Mouse (Mus musculus) ES-E14 (cell line): ENCODE results near the gene Foxd1. TPM values are rescaled to one million over a fixed set of nuclear protein-coding genes. Genes with fewer than 3 reads are reported as not detected.
A peak's percentile ranks its signal among the peaks of the same experiment; 100 is the strongest.

Experiments
- DNase-seq: peaks from one replicate; pipeline ENCODE4 v3.0.0-alpha.2; 2013; ENCODE audit warnings: low read depth, low spot score
- H3K27ac ChIP-seq: 2 replicates; pipeline ENCODE4 v1.5.1; 2012; ENCODE audit warnings: low read depth, mild to moderate bottlenecking, low read length, moderate library complexity, mixed read lengths; ENCODE audit not compliant: poor library complexity, insufficient read depth, severe bottlenecking
- H3K36me3 ChIP-seq: 2 replicates; pipeline ENCODE4 v1.6.1; 2012; ENCODE audit warnings: mild to moderate bottlenecking, low read length, moderate library complexity, mixed read lengths; ENCODE audit not compliant: control insufficient read depth, poor library complexity, insufficient read depth, severe bottlenecking
- H3K4me1 ChIP-seq, 2 experiments: fragments of 150-350 bp in 1 of 2; sonication (generic) in 1 of 2; 2 replicates each; pipeline ENCODE4 v1.6.1; 2012; ENCODE audit warnings: low read length in 2 of 2, mild to moderate bottlenecking in 1 of 2, mixed read lengths in 1 of 2; ENCODE audit not compliant: control insufficient read depth in 2 of 2, insufficient read depth in 2 of 2, poor library complexity in 1 of 2
- H3K4me3 ChIP-seq, 2 experiments: fragments of 150-350 bp in 1 of 2; sonication (generic) in 1 of 2; 2 replicates each; pipeline ENCODE4 v1.5.1; 2012; ENCODE audit warnings: low read length in 2 of 2, low read depth in 1 of 2, mild to moderate bottlenecking in 1 of 2, mixed read lengths in 1 of 2; ENCODE audit not compliant: insufficient read depth in 1 of 2, poor library complexity in 1 of 2, severe bottlenecking in 1 of 2
- H3K9ac ChIP-seq: 2 replicates; pipeline ENCODE4 v1.6.1; 2012; ENCODE audit warnings: low read depth, mild to moderate bottlenecking, low read length, mixed read lengths; ENCODE audit not compliant: poor library complexity, insufficient read depth, severe bottlenecking
- H3K9me3 ChIP-seq: fragments of 150-350 bp; sonication (generic); 2 replicates; pipeline ENCODE4 v1.6.1; 2012; ENCODE audit warnings: low read depth, mild to moderate bottlenecking, low read length; ENCODE audit not compliant: control insufficient read depth, insufficient read depth
- CHD2 ChIP-seq: IDR thresholded peaks from 2 replicates; pipeline ENCODE4 v1.6.1; 2014; ENCODE audit warnings: mild to moderate bottlenecking, low read depth, low read length, inconsistent platforms
- HCFC1 ChIP-seq: IDR thresholded peaks from 2 replicates; pipeline ENCODE4 v1.6.1; 2012; ENCODE audit warnings: low read length, inconsistent platforms, borderline replicate concordance; ENCODE audit not compliant: insufficient read depth
- MAFK ChIP-seq: IDR thresholded peaks from 2 replicates; pipeline ENCODE4 v1.6.1; 2014; ENCODE audit warnings: mild to moderate bottlenecking, low read depth, low read length, inconsistent platforms; ENCODE audit not compliant: insufficient read depth
- ZC3H11A ChIP-seq: IDR thresholded peaks from 2 replicates; pipeline ENCODE4 v1.6.1; 2012; ENCODE audit warnings: low read depth, mild to moderate bottlenecking, inconsistent platforms, low read length, borderline replicate concordance
- ZNF384 ChIP-seq: IDR thresholded peaks from 2 replicates; pipeline ENCODE4 v1.6.1; 2012; ENCODE audit warnings: low read depth, low read length, inconsistent platforms
- in situ Hi-C, 2 experiments: fragments of 600-800 bp; cut with MboI; formaldehyde crosslinking; loops; one replicate each; pipeline ENCODE4 v1.15.1; 2025; ENCODE audit warnings: low sequenced_read_pairs in 2 of 2, inconsistent platforms in 1 of 2; ENCODE audit not compliant: unreplicated experiment in 2 of 2
- total RNA-seq: library from RNA; depleted of rRNA; stranded (reverse); fragments of 300-350 nt; gene quantifications from 2 replicates; pipeline ENCODE4 v1.2.3, GENCODE M21; 2012; rRNA removed

The Foxd1 gene
- total RNA-seq = 0.16 and 0.22 TPM in 2 replicates

GRCm38 (mm10) chr13:98354090-98354801 is at the start of gene Foxd1:
Gene Foxd1 (plus strand): TSS chr13:98354242.
- peaks cover 0 to 3% of the 10 kb centered on the region in 2 experiments; a peak in 1 of 4 replicates for H3K4me1 ChIP-seq
- H3K9me3 ChIP-seq = no peaks in the 10 kb centered on the region
- in situ Hi-C loops = no loop called here
- H3K36me3 ChIP-seq = no peaks in the 10 kb centered on the region
- no peak for TF ChIP-seq CHD2
- H3K9ac ChIP-seq = peak within 1 kb of the TSS; percentile 17
- H3K27ac ChIP-seq = no peak within 1 kb of the TSS
- DNase-seq = no peak
- peak within 1 kb of the TSS; percentile 56 to 68 for H3K4me3 ChIP-seq

- in situ Hi-C loops = no loop called here
- no peak overlapping the region for H3K27ac ChIP-seq
- no peak for TF ChIP-seq ZNF384
- no peak for TF ChIP-seq CHD2
- no peak for TF ChIP-seq HCFC1
- no peak for TF ChIP-seq ZC3H11A
- no peak for TF ChIP-seq MAFK
- peaks cover 10% of the 10 kb centered on the region; the same call in 1 of the 2 replicates for H3K36me3 ChIP-seq
- H3K4me1 ChIP-seq = peaks cover 2% of the 10 kb centered on the region in 2 experiments; a peak in 3 of 4 replicates
- H3K9me3 ChIP-seq = no peaks in the 10 kb centered on the region
- H3K4me3 ChIP-seq = no peak overlapping the region
- DNase-seq = no peak
- H3K9ac ChIP-seq = no peak overlapping the region
These were observed 48.8 kb upstream of the Foxd1 start for GRCm38 (mm10) chr13:98305257-98305656.

- H3K27ac ChIP-seq = peak overlapping the region; percentile 63; the same call in 1 of the 2 replicates
- no peak for TF ChIP-seq CHD2
- TF ChIP-seq MAFK = no peak
- TF ChIP-seq ZC3H11A = no peak
- TF ChIP-seq ZNF384 = no peak
- TF ChIP-seq HCFC1 = no peak
These were observed 47.6 kb upstream of the Foxd1 start for GRCm38 (mm10) chr13:98306393-98306792.

GRCm38 (mm10) chr13:98306852-98307475 is 47.1 kb upstream of the Foxd1 start:
- Histone ChIP-seq H3K9ac (no peak overlapping the region), H3K9me3 (no peaks in the 10 kb centered on the region), H3K36me3 (peaks cover 23% of the 10 kb centered on the region), H3K4me1 (peaks cover 2 to 3% of the 10 kb centered on the region in 2 experiments; a peak in 3 of 4 replicates), H3K4me3 (no peak overlapping the region), H3K27ac (peak overlapping the region; percentile 49; the same call in 1 of the 2 replicates)
- no peak for DNase-seq
- TF ChIP-seq CHD2 (0 out of 2 replicates have a peak, but pooled peaks have one; percentile 22), HCFC1 (no peak)
- in situ Hi-C loops = no loop called here

More at GRCm38 (mm10) chr13:98306393-98306792, 47.6 kb upstream of the Foxd1 start:
- H3K9ac ChIP-seq = no peak overlapping the region
- peaks cover 2% of the 10 kb centered on the region in 2 experiments; a peak in 3 of 4 replicates for H3K4me1 ChIP-seq
- peaks cover 17% of the 10 kb centered on the region; the same call in 1 of the 2 replicates for H3K36me3 ChIP-seq
- in situ Hi-C loops = no loop called here
- H3K4me3 ChIP-seq = no peak overlapping the region
- no peaks in the 10 kb centered on the region for H3K9me3 ChIP-seq
- peak; percentile 44 for DNase-seq
